Mouse (Mus musculus) embryonic facial prominence, embryonic 14.5 days (tissue): ENCODE data around the gene Atp6v0e2. TPM values are rescaled to one million over a fixed set of nuclear protein-coding genes. Genes with fewer than 3 reads are reported as not detected.

Source experiments
- ATAC-seq: fragments of 200-750 bp; cut with Nextera tagmentation; 2 replicates; pipeline ENCODE4 v1.8.0; 2017; ENCODE audit warnings: low read depth, moderate number of reproducible peaks, moderate TSS enrichment
- DNase-seq: peaks from one replicate; pipeline ENCODE4 v3.0.0-alpha.2; 2015; ENCODE audit warnings: low spot score
- H3K27ac ChIP-seq: fragments of 300-500 bp; sonication (generic); replicated peaks from 2 replicates; pipeline ENCODE4 v1.5.1; 2014; ENCODE audit warnings: low read depth, mild to moderate bottlenecking, low read length, moderate library complexity
- H3K27me3 ChIP-seq: fragments of 300-500 bp; sonication (generic); replicated peaks from 2 replicates; pipeline ENCODE4 v1.6.1; 2014; ENCODE audit warnings: low read length; ENCODE audit not compliant: control insufficient read depth, insufficient read depth
- H3K36me3 ChIP-seq: fragments of 300-500 bp; sonication (generic); 2 replicates; pipeline ENCODE4 v1.6.1; 2014; ENCODE audit warnings: low read length, mixed read lengths; ENCODE audit not compliant: control insufficient read depth, insufficient read depth
- H3K4me1 ChIP-seq: fragments of 300-500 bp; sonication (generic); 2 replicates; pipeline ENCODE4 v1.6.1; 2014; ENCODE audit warnings: antibody characterized with exemption, low read length; ENCODE audit not compliant: control insufficient read depth, insufficient read depth
- H3K4me2 ChIP-seq: fragments of 300-500 bp; sonication (generic); 2 replicates; pipeline ENCODE4 v1.6.1; 2014; ENCODE audit warnings: low read depth, mild to moderate bottlenecking, low read length, moderate library complexity, mixed read lengths
- H3K4me3 ChIP-seq: fragments of 300-500 bp; sonication (generic); 2 replicates; pipeline ENCODE4 v1.5.1; 2014; ENCODE audit warnings: low read depth, mild to moderate bottlenecking, low read length
- H3K9ac ChIP-seq: fragments of 300-500 bp; sonication (generic); 2 replicates; pipeline ENCODE4 v1.6.1; 2014; ENCODE audit warnings: low read depth, mild to moderate bottlenecking, low read length, moderate library complexity, mixed read lengths
- H3K9me3 ChIP-seq: fragments of 300-500 bp; sonication (generic); 2 replicates; pipeline ENCODE4 v1.6.1; 2016; ENCODE audit warnings: low read length; ENCODE audit not compliant: control insufficient read depth
- WGBS: fragments of 180-500 bp; shearing (Covaris S2); extraction: QIAGEN DNeasy Blood & Tissue Kit; methylation state at CpG from one replicate; pipeline ENCODE4 v1.1.7; 2014; 5-methylcytosine and 5-hydroxymethylcytosine counted together
- polyA plus RNA-seq: library from polyadenylated mRNA; unstranded; fragments of >200 nt; fragmentation: Nextera tagmentation; extraction: Ambion mirVana; gene quantifications from 2 replicates; pipeline ENCODE4 v1.2.1, GENCODE M21; 2014

Gene Atp6v0e2
- polyA plus RNA-seq, 1 experiment from 2014 or later: 22.8 TPM

- no peak overlapping the region for H3K4me3 ChIP-seq
- H3K4me2 ChIP-seq: no peak overlapping the region
- H3K36me3 ChIP-seq: peaks cover 16% of the 10 kb centered on the region
- H3K4me1 ChIP-seq: no peaks in the 10 kb centered on the region
- ATAC-seq (no peak), DNase-seq (no peak)
- H3K27ac ChIP-seq: no peak overlapping the region
- H3K9me3 ChIP-seq: no peaks in the 10 kb centered on the region
- no peaks in the 10 kb centered on the region for H3K27me3 ChIP-seq
- no peak overlapping the region for H3K9ac ChIP-seq
- 73% methylated on average over 8 of the region's 8 CpGs for WGBS
Measured at GRCm38 (mm10) chr6:48534913-48535312, 2.5 kb upstream of the Atp6v0e2 start.

GRCm38 (mm10) chr6:48536091-48536490 lies 1.3 kb upstream of the Atp6v0e2 start:
- no peak for DNase-seq
- Histone ChIP-seq H3K27me3 (no peaks in the 10 kb centered on the region), H3K4me2 (no peak overlapping the region), H3K27ac (no peak overlapping the region), H3K9ac (no peak overlapping the region), H3K4me3 (no peak overlapping the region), H3K9me3 (no peaks in the 10 kb centered on the region), H3K4me1 (no peaks in the 10 kb centered on the region), H3K36me3 (peaks cover 12% of the 10 kb centered on the region)
- WGBS: 71% methylated on average over 4 of the region's 4 CpGs
- no peak for ATAC-seq

- peak; percentile 84 for DNase-seq
- Histone ChIP-seq H3K27ac (no peak overlapping the region), H3K4me1 (peaks cover 11% of the 10 kb centered on the region; the same call in 1 of the 2 replicates), H3K9me3 (no peaks in the 10 kb centered on the region), H3K4me3 (no peak overlapping the region), H3K36me3 (no peaks in the 10 kb centered on the region; the same call in 1 of the 2 replicates), H3K27me3 (no peaks in the 10 kb centered on the region), H3K9ac (no peak overlapping the region), H3K4me2 (no peak overlapping the region)
- 68% methylated on average over 4 of the region's 5 CpGs for WGBS
- no peak; the same call in 1 of the 2 replicates for ATAC-seq
Measured at GRCm38 (mm10) chr6:48538841-48539737, 1.7 kb downstream of the Atp6v0e2 start.

GRCm38 (mm10) chr6:48539860-48540259 lies 2.4 kb downstream of the Atp6v0e2 start:
- Histone ChIP-seq H3K4me2 (no peak overlapping the region), H3K9ac (no peak overlapping the region), H3K4me3 (no peak overlapping the region), H3K27me3 (no peaks in the 10 kb centered on the region), H3K4me1 (peaks cover 11% of the 10 kb centered on the region; the same call in 1 of the 2 replicates), H3K27ac (no peak overlapping the region), H3K9me3 (no peaks in the 10 kb centered on the region), H3K36me3 (no peaks in the 10 kb centered on the region; the same call in 1 of the 2 replicates)
- DNase-seq (no peak), ATAC-seq (no peak)
- WGBS: 69% methylated on average over 5 of the region's 5 CpGs

- no peak overlapping the region for H3K27ac ChIP-seq
Measured at GRCm38 (mm10) chr6:48540721-48541120, 3.3 kb downstream of the Atp6v0e2 start.

GRCm38 (mm10) chr6:48541560-48542450 lies 4.4 kb downstream of the Atp6v0e2 start:
- WGBS: 26% methylated on average over 7 of the region's 7 CpGs
- no peaks in the 10 kb centered on the region for H3K36me3 ChIP-seq
- ATAC-seq (no peak), DNase-seq (peak; percentile 49)
- no peak overlapping the region for H3K4me2 ChIP-seq
- no peak overlapping the region for H3K27ac ChIP-seq
- no peak overlapping the region for H3K4me3 ChIP-seq
- 0 out of 2 replicates have a peak overlapping the region, but pooled peaks have one; percentile 25 for H3K9ac ChIP-seq
- no peaks in the 10 kb centered on the region for H3K27me3 ChIP-seq
- peaks cover 11% of the 10 kb centered on the region; the same call in 1 of the 2 replicates for H3K4me1 ChIP-seq
- H3K9me3 ChIP-seq: no peaks in the 10 kb centered on the region

More at GRCm38 (mm10) chr6:48540721-48541120, 3.3 kb downstream of the Atp6v0e2 start:
- 50% methylated on average over 3 of the region's 3 CpGs for WGBS
- Histone ChIP-seq H3K4me3 (no peak overlapping the region), H3K36me3 (no peaks in the 10 kb centered on the region), H3K4me1 (peaks cover 11% of the 10 kb centered on the region; the same call in 1 of the 2 replicates), H3K9me3 (no peaks in the 10 kb centered on the region), H3K4me2 (no peak overlapping the region), H3K9ac (no peak overlapping the region), H3K27me3 (no peaks in the 10 kb centered on the region)
- ATAC-seq: no peak
- DNase-seq: no peak

- ATAC-seq (no peak), DNase-seq (no peak)
- Histone ChIP-seq H3K9ac (no peak overlapping the region), H3K36me3 (no peaks in the 10 kb centered on the region), H3K4me3 (no peak overlapping the region), H3K4me2 (no peak overlapping the region), H3K4me1 (peaks cover 11% of the 10 kb centered on the region; the same call in 1 of the 2 replicates), H3K27me3 (no peaks in the 10 kb centered on the region), H3K9me3 (no peaks in the 10 kb centered on the region), H3K27ac (no peak overlapping the region)
- 79% methylated on average over 3 of the region's 3 CpGs for WGBS
Measured at GRCm38 (mm10) chr6:48542631-48543030, 5.2 kb downstream of the Atp6v0e2 start.

- no peak overlapping the region for H3K27ac ChIP-seq
- no peak overlapping the region for H3K9ac ChIP-seq
- 67% methylated on average over 5 of the region's 5 CpGs for WGBS
- no peaks in the 10 kb centered on the region for H3K9me3 ChIP-seq
- ATAC-seq (no peak), DNase-seq (no peak)
- H3K36me3 ChIP-seq: no peaks in the 10 kb centered on the region
- no peak overlapping the region for H3K4me2 ChIP-seq
- H3K4me3 ChIP-seq: no peak overlapping the region
- peaks cover 11% of the 10 kb centered on the region; the same call in 1 of the 2 replicates for H3K4me1 ChIP-seq
- H3K27me3 ChIP-seq: no peaks in the 10 kb centered on the region
Measured at GRCm38 (mm10) chr6:48545251-48545650, 7.8 kb downstream of the Atp6v0e2 start.
